Mouse (Mus musculus) embryo, embryonic 11 days (tissue): ENCODE measurements at regions not wholly inside any gene's neighbourhood (a gene's known extent, or its start where the extent isn't known, plus 50 kb on each side); places are given as distances from the start of the nearest gene placed in this dataset.

Experiments
- DNase-seq: peaks from one replicate; pipeline ENCODE4 v3.0.0-alpha.2; 2015

GRCm38 (mm10) chr1:35940236-35940635 lies 128.0 kb upstream of the Hs6st1 start:
- no peak for DNase-seq

DNA sequence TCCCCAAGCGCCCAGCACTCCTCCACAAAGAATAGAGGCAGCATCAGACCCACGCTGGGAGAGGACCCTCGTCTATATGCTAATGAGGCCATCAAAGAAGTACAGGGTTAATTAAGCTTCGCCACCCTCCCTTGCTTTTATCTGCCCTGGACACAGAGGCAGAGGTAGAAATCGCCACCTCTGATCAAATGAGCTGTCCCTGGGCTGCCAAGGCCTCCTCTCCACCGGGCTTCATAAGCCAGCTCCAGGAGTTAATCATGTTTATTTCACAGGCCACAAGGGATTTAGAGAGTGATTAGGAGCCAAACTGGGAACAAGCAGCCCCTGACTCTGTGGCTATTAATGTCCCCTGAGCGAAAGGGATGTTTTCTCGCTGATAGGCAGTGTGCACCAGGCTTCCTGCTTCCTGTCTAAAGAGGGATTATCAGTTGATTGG lies 126.5 kb upstream of the Hs6st1 start:
- peak; percentile 43 for DNase-seq

GRCm38 (mm10) chr1:35942222-35942621 lies 126.0 kb upstream of the Hs6st1 start:
- DNase-seq: no peak

DNA sequence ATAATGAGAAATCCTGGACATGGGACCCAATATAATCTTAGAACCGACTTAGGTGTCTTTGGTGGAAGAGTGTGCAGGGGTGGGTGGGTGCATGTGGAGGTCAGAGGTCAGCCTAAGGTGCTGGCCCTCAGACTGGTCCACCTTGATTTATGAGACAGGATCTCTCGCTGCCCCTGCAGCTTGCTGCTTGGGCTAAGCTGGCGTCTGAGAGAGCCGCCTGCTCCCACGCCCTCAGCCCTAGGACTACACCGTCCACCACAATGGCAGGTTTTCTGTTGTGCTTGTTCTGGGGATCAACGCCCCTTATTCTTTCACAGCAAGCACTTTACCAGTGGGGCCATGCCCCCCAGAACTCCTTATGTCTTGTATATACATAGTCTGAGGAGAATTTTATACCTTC lies 124.4 kb upstream of the Hs6st1 start:
- DNase-seq: peak; percentile 36

- DNase-seq: peak; percentile 50
Observed at GRCm38 (mm10) chr1:35944376-35944775, 123.8 kb upstream of the Hs6st1 start.

GRCm38 (mm10) chr1:35944849-35945248 lies 123.4 kb upstream of the Hs6st1 start:
- no peak for DNase-seq

DNA sequence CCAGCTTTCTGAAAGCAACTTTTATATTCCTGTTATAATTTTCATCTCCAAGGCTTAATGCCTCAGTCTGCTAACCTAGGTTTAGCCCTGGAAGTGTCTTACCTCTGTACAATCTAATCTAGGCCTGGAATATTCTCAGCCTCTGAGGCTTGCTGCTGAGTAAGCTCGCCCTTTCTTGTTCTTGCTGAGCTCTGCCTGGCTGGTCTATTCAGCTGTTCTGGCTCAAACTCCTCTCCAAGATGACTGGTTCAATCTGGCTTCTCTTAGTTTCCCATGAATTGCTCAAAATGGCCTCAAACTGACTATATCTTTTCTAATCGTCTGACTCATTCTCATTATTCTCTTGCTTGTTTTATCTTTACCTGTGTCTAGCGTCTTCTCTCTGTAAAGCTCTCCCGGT lies 122.6 kb upstream of the Hs6st1 start:
- DNase-seq: no peak

GRCm38 (mm10) chr1:35948104-35948503 lies 120.1 kb upstream of the Hs6st1 start:
- DNase-seq: no peak

GRCm38 (mm10) chr1:35951082-35951481 lies 117.1 kb upstream of the Hs6st1 start:
- no peak for DNase-seq

DNA sequence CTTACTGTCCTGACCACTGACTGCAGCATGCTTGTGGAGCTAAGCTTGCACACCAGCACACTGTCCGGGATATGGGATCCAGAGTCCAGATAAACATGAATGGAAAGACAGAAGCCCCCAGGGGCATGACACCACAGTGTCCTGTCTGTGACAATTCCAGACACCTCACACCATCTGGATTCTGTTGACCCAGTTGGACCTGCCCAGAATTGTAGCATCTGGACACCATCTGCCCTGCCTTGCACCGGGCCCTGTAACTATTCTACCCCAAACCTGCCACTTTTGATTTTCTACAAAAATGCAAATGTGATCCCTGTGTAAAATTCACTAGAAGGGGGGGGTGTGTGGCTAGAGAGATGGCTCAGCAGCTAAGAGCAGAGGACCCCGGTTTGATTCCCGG lies 114.5 kb upstream of the Hs6st1 start:
- DNase-seq: peak; percentile 37

DNA sequence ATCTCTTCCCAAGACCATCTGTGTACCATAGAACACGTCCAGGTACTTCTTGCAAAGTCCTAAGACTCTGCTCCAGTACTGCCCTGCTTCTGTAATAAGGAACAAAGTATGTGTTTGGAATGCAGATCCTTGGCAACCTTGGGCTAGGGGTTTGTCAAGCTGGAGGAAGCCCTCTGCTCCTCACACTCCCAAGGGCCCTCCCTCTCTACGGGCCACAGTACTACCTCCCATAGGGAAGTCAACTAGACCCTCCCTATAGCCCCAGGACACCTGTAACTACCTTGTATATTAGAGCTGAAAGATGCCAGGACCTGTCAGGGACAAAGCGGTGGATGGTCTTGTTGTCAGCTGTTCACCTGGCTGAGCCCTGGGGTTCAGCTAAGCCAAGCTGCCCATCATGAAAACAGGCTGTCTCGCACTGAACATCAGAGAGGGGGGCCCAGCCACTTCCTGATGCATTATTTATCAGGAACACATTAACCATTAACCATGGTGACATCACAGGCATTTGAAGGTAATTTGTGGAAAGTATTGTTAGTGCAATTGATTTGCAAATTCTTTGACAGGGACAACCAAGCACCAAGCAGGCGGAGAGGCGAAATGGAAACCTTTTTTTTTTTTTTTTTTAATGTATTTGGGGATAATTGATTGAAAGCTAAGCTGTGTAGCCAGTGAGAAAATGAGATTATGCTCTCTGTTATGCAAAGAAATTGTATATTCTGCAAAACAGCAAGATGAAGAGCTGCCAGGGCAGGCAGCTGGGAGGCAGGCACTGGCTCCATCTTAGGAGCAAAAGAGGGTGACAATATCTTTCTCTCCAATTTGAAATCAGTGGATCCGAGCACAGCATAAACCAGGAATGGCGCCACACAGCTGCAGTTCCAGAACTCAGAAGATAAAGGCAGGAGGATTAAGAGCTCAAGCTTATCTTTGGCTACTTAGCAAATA lies 110.5 kb upstream of the Hs6st1 start:
- DNase-seq: no peak

DNA sequence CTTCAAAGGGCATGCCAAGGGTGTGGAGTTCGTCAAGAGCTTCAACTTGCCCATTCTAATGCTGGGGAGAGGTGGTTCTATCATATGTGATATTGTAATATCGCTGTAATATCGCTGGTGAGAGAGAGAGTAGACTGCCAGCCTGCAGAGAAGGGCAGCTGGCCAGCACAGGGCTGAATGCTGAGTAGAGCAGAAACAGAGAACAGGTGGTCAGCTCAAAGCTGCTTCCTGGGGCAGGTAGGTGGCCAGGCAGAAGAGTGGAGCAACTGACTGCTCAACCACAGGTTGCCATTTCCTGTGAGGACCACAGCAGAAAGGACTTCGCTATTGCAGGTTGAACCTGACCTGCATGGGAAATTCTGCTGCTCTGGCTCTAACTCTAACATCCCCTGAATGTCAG lies 108.5 kb upstream of the Hs6st1 start:
- DNase-seq: no peak

DNA sequence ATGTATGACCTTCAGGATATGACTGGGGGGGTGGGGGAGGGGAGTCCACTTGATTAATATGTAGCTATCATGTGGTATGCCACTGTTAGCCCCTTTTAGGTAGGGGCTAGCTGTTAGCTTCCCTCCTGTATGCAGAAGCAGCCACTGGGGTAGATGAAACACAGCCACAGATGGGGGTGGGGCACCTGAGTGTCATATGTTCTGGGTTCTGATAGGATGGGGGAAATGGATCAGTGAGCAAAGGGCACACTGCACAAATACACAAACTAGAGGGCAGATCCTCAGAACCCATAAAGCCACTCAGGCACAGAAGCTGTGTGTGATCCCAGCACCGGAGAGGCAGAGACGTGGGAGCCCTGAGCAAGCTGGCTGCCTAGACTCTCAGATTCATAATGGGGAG lies 107.4 kb upstream of the Hs6st1 start:
- no peak for DNase-seq

DNA sequence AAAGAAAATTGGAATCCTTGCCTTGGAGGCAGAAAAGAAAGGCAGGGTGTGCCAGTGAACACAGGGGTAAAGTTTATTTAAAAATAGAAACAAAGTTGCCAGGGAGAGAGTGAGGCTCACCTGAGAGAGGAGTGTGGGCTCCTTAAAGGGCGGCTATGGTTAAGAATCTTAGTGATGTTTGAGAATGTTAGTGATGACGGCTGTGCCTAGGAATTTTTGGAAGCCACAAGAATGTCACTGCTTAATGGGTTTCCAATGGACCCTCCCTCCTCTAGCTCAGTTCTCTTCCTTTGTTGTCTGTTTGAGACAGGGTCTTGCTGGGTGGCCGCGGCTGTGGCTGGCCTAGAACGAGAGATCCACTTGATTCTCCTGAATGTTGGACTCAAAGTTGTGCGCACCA lies 106.3 kb upstream of the Hs6st1 start:
- DNase-seq: no peak

GRCm38 (mm10) chr1:35968489-35968888 lies 99.7 kb upstream of the Hs6st1 start:
- DNase-seq: peak; percentile 30

- DNase-seq: no peak
Observed at GRCm38 (mm10) chr1:35971435-35972189, 96.6 kb upstream of the Hs6st1 start.

- DNase-seq: no peak
Observed at GRCm38 (mm10) chr1:35972190-35972584, 96.0 kb upstream of the Hs6st1 start.

GRCm38 (mm10) chr1:35973386-35973785 lies 94.8 kb upstream of the Hs6st1 start:
- no peak for DNase-seq

GRCm38 (mm10) chr1:35975611-35976208 lies 92.5 kb upstream of the Hs6st1 start:
- DNase-seq: no peak

DNA sequence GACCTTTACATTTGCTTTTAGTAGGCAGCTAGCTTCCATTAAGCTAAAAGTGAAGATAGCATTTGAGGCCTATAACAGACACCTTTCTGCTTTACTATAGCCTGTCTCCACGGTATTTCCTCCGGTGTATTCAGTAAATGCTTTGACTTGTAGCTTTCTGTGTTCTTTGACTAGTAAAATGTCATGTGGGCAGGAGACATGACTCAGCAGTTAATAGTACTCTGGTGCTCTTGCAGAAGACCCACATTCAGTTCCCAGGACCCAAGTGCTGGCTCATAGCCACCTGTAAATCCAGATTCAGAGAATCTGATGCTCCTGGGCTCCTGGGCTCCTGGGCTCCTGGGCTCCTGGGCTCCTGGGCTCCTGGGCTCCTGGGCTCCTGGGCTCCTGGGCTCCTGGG lies 91.7 kb upstream of the Hs6st1 start:
- DNase-seq: no peak

GRCm38 (mm10) chr1:35978116-35978515 lies 90.1 kb upstream of the Hs6st1 start:
- DNase-seq: no peak

DNA sequence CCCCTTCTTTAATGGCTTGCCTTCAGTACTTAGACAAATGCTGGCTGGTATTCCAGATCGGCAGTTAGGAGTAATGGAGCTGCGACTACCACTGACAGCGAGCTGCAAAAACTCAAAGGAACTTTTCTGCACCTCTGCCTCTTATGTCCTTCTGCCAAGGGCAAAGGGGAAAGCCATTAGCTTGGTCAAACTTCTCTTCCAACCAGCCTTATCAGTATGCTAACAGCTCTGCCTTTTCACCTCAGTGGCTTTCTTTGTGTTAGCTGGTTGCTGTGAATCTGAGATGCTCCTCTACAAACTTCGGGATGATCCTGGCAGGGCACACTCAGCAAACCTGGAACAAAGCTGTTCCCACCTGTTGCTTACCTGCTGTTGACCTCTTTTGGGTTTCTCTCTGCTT lies 89.4 kb upstream of the Hs6st1 start:
- no peak for DNase-seq

GRCm38 (mm10) chr1:35981226-35981625 lies 87.0 kb upstream of the Hs6st1 start:
- no peak for DNase-seq

GRCm38 (mm10) chr1:35983361-35983760 lies 84.8 kb upstream of the Hs6st1 start:
- DNase-seq: no peak
